ENCODE assay signal across 16 mouse cellular contexts in genomic region chr5:136594896-136595540, GRCm38 (mm10). TPM values are rescaled to one million over a fixed set of nuclear protein-coding genes. Genes with fewer than 3 reads are reported as not detected.
A peak's percentile ranks its signal among the peaks of the same experiment; 100 is the strongest.
DNase-seq lines count a peak whose midpoint lies in the region; ATAC-seq and TF ChIP-seq lines count a peak whose summit lies in the region.
"Had no signal": no experiment of that assay in that cellular context is flagged by ENCODE, and none has a peak within 500 bp of the region (broad histone marks: within the 10 kb centered on the region; RNA-seq: fewer than 3 reads in every experiment).

No protein-coding gene starts in this region.

- H3K4me1 ChIP-seq in hindbrain, embryonic 13.5 days (replicated peaks) = peaks cover 3% of the 10 kb centered on the region; the same call in 1 of the 2 replicates
- H3K4me1 ChIP-seq in hindbrain, embryonic 11.5 days (replicated peaks; ENCODE audit: control insufficient read depth, insufficient read depth, low read length) = no peaks in the 10 kb centered on the region
- H3K4me1 ChIP-seq in midbrain, postnatal 0 days (ENCODE audit: insufficient read depth, low read length) = no peaks in the 10 kb centered on the region
- H3K4me1 ChIP-seq in midbrain, embryonic 15.5 days = no peaks in the 10 kb centered on the region
- H3K4me1 ChIP-seq in limb, embryonic 14.5 days (ENCODE audit: control insufficient read depth, insufficient read depth, low read length) = no peaks in the 10 kb centered on the region
- H3K4me1 ChIP-seq: heart, embryonic 13.5 days; kidney, embryonic 15.5 days; stomach, embryonic 15.5 days had no signal

- no peak overlapping the region for H3K4me2 ChIP-seq in hindbrain, embryonic 13.5 days
- no peak overlapping the region for H3K4me2 ChIP-seq in hindbrain, embryonic 11.5 days (replicated peaks; ENCODE audit: low read depth, low read length)
- H3K4me2 ChIP-seq in midbrain, postnatal 0 days (ENCODE audit: low read depth, low read length, poor library complexity, severe bottlenecking) = no peak overlapping the region
- H3K4me2 ChIP-seq in midbrain, embryonic 15.5 days = no peak overlapping the region
- H3K4me2 ChIP-seq in limb, embryonic 14.5 days (replicated peaks; ENCODE audit: low read depth, low read length, severe bottlenecking) = no peak overlapping the region
- H3K4me2 ChIP-seq: heart, embryonic 13.5 days; kidney, embryonic 15.5 days; stomach, embryonic 15.5 days had no signal

- H3K27me3 ChIP-seq in hindbrain, embryonic 13.5 days = no peaks in the 10 kb centered on the region
- no peaks in the 10 kb centered on the region for H3K27me3 ChIP-seq in hindbrain, embryonic 11.5 days (ENCODE audit: control insufficient read depth, insufficient read depth, low read length)
- H3K27me3 ChIP-seq in midbrain, postnatal 0 days (ENCODE audit: insufficient read depth, low read length) = no peaks in the 10 kb centered on the region
- H3K27me3 ChIP-seq in midbrain, embryonic 15.5 days (replicated peaks) = no peaks in the 10 kb centered on the region
- no peaks in the 10 kb centered on the region for H3K27me3 ChIP-seq in limb, embryonic 14.5 days (ENCODE audit: control insufficient read depth, insufficient read depth, low read length)
- H3K27me3 ChIP-seq: kidney, embryonic 15.5 days; stomach, embryonic 15.5 days had no signal

- TF ChIP-seq POLR2A in limb, embryonic 14.5 days (IDR thresholded peaks at IDR 0.05; ENCODE audit: borderline replicate concordance, extremely low read depth, insufficient read depth, insufficient read length) = no peak

- 55% methylated on average over 8 of the region's 8 CpGs for WGBS in hindbrain, embryonic 13.5 days
- 60% methylated on average over 8 of the region's 8 CpGs for WGBS in hindbrain, embryonic 11.5 days
- 54% methylated on average over 8 of the region's 8 CpGs for WGBS in midbrain, postnatal 0 days
- 61% methylated on average over 8 of the region's 8 CpGs for WGBS in midbrain, embryonic 15.5 days
- 45% methylated on average over 8 of the region's 8 CpGs for WGBS in limb, embryonic 14.5 days

- no peak for ATAC-seq in hindbrain, embryonic 13.5 days (ENCODE audit: low FRiP score)
- no peak for ATAC-seq in hindbrain, embryonic 11.5 days (ENCODE audit: low FRiP score)
- no peak for ATAC-seq in midbrain, postnatal 0 days (ENCODE audit: low FRiP score)
- ATAC-seq in midbrain, embryonic 15.5 days (replicated peaks) = no peak
- peak; percentile 34; the same call in 1 of the 2 replicates for ATAC-seq in limb, embryonic 14.5 days (ENCODE audit: low FRiP score, low read depth)
- no peak for ATAC-seq in erythroblast, adult 5-6 weeks (replicated peaks; ENCODE audit: low FRiP score, poor library complexity, severe bottlenecking)
- ATAC-seq: midbrain, embryonic 16.5 days had no signal

- no peaks in the 10 kb centered on the region for H3K36me3 ChIP-seq in hindbrain, embryonic 13.5 days
- H3K36me3 ChIP-seq in hindbrain, embryonic 11.5 days (ENCODE audit: control insufficient read depth, insufficient read depth, low read length) = no peaks in the 10 kb centered on the region
- H3K36me3 ChIP-seq in midbrain, postnatal 0 days (ENCODE audit: insufficient read depth, low read length) = no peaks in the 10 kb centered on the region
- H3K36me3 ChIP-seq in midbrain, embryonic 15.5 days (replicated peaks) = no peaks in the 10 kb centered on the region
- H3K36me3 ChIP-seq in limb, embryonic 14.5 days (ENCODE audit: control insufficient read depth, insufficient read depth, low read length) = no peaks in the 10 kb centered on the region
- H3K36me3 ChIP-seq: heart, embryonic 13.5 days; kidney, embryonic 15.5 days; stomach, embryonic 15.5 days had no signal

- H3K4me3 ChIP-seq in hindbrain, embryonic 13.5 days = no peak overlapping the region
- H3K4me3 ChIP-seq in hindbrain, embryonic 11.5 days (ENCODE audit: low read depth, low read length) = no peak overlapping the region
- H3K4me3 ChIP-seq in midbrain, postnatal 0 days (ENCODE audit: low read depth, low read length) = no peak overlapping the region
- no peak overlapping the region for H3K4me3 ChIP-seq in midbrain, embryonic 15.5 days
- no peak overlapping the region for H3K4me3 ChIP-seq in limb, embryonic 14.5 days (replicated peaks; ENCODE audit: low read length)
- H3K4me3 ChIP-seq: heart, embryonic 13.5 days; kidney, embryonic 15.5 days; stomach, embryonic 15.5 days had no signal

- TF ChIP-seq CTCF in midbrain, postnatal 0 days (IDR thresholded peaks at IDR 0.05) = no peak

- peak overlapping the region; percentile 48 for H3K27ac ChIP-seq in hindbrain, embryonic 13.5 days
- H3K27ac ChIP-seq in hindbrain, embryonic 11.5 days (ENCODE audit: low read depth, low read length) = no peak overlapping the region
- H3K27ac ChIP-seq in midbrain, postnatal 0 days (ENCODE audit: low read depth, low read length) = no peak overlapping the region
- no peak overlapping the region for H3K27ac ChIP-seq in midbrain, embryonic 15.5 days
- H3K27ac ChIP-seq in limb, embryonic 14.5 days (replicated peaks; ENCODE audit: low read depth, low read length) = no peak overlapping the region
- H3K27ac ChIP-seq: heart, embryonic 13.5 days; kidney, embryonic 15.5 days; stomach, embryonic 15.5 days had no signal

- H3K9me3 ChIP-seq in hindbrain, embryonic 13.5 days = no peaks in the 10 kb centered on the region
- no peaks in the 10 kb centered on the region for H3K9me3 ChIP-seq in hindbrain, embryonic 11.5 days (ENCODE audit: control insufficient read depth, low read length)
- no peaks in the 10 kb centered on the region for H3K9me3 ChIP-seq in midbrain, postnatal 0 days (ENCODE audit: low read length)
- H3K9me3 ChIP-seq in midbrain, embryonic 15.5 days = no peaks in the 10 kb centered on the region
- H3K9me3 ChIP-seq in limb, embryonic 14.5 days (ENCODE audit: control insufficient read depth, low read length) = no peaks in the 10 kb centered on the region
- H3K9me3 ChIP-seq: heart, embryonic 13.5 days; kidney, embryonic 15.5 days; stomach, embryonic 15.5 days had no signal

- no peak overlapping the region for H3K9ac ChIP-seq in hindbrain, embryonic 13.5 days
- no peak overlapping the region for H3K9ac ChIP-seq in hindbrain, embryonic 11.5 days (ENCODE audit: low read depth, low read length)
- no peak overlapping the region for H3K9ac ChIP-seq in midbrain, postnatal 0 days (replicated peaks; ENCODE audit: low read length, poor library complexity, severe bottlenecking)
- no peak overlapping the region for H3K9ac ChIP-seq in midbrain, embryonic 15.5 days
- no peak overlapping the region for H3K9ac ChIP-seq in limb, embryonic 14.5 days (ENCODE audit: low read depth, low read length, severe bottlenecking)
- H3K9ac ChIP-seq: heart, embryonic 13.5 days; kidney, embryonic 15.5 days; stomach, embryonic 15.5 days had no signal

- DNase-seq in embryo, embryonic 10 days (ENCODE audit: low spot score) = peak; percentile 47
- DNase-seq in embryo, embryonic 9.5 days (ENCODE audit: extremely low spot score) = no peak
- no peak for DNase-seq in hindbrain, embryonic 11.5 days (ENCODE audit: low spot score)
- DNase-seq in midbrain, postnatal 0 days (ENCODE audit: low spot score) = peak; percentile 19
- DNase-seq in limb, embryonic 14.5 days (ENCODE audit: low spot score) = peak; percentile 58
- DNase-seq: cerebellum, adult 2 months; liver; right cerebral cortex, adult 18-20 months; thymus, postnatal 4 days had no signal

RNA-seq across cellular contexts. Expression of gene Cux1, which starts 27.7 kb away (rescaled TPM):
- 104 and 106 TPM in 2 replicates for polyA plus RNA-seq in hindbrain, embryonic 13.5 days (2015; fragmentation: Nextera tagmentation; extraction: Ambion mirVana)
- 103 and 107 TPM in 2 replicates for polyA plus RNA-seq in hindbrain, embryonic 11.5 days (2014; fragmentation: Nextera tagmentation; extraction: Ambion mirVana)
- total RNA-seq in midbrain, postnatal 0 days (2014; rRNA removed) = 130 and 133 TPM in 2 replicates
- 89.0 and 97.9 TPM in 2 replicates for polyA plus RNA-seq in midbrain, postnatal 0 days (2015; fragmentation: Nextera tagmentation; extraction: Ambion mirVana)
- 114 and 121 TPM in 2 replicates for polyA plus RNA-seq in midbrain, embryonic 15.5 days (2015; fragmentation: Nextera tagmentation; extraction: Ambion mirVana)
- polyA plus RNA-seq in limb, embryonic 14.5 days (2012; rRNA removed) = 39.0 and 42.1 TPM in 2 replicates
- 64.3 and 77.8 TPM in 2 replicates for polyA plus RNA-seq in limb, embryonic 14.5 days (2014; fragmentation: Nextera tagmentation; extraction: Ambion mirVana)
- total RNA-seq in erythroblast, adult 5-6 weeks (2015; ENCODE audit: low replicate concordance) = 17.7 and 47.6 TPM in 2 replicates
- 46.4 and 57.3 TPM in 2 replicates for total RNA-seq in erythroblast, adult 5-6 weeks (2017; ENCODE audit: low replicate concordance)

Comparison
In these comparisons a context has a peak if more than half of its experiments do, and no peak if none do; other contexts are left out.
1. DNase-seq: peak in embryo, embryonic 10 days (single experiment), midbrain, postnatal 0 days (single experiment) and limb, embryonic 14.5 days (single experiment); none in embryo, embryonic 9.5 days (single experiment) and hindbrain, embryonic 11.5 days (single experiment).